Mouse (Mus musculus): ENCODE measurements around the gene Ehhadh. TPM values are rescaled to one million over a fixed set of nuclear protein-coding genes. Genes with fewer than 3 reads are reported as not detected.

Gene Ehhadh
- polyA plus RNA-seq (2014; fragmentation: Nextera tagmentation; extraction: Ambion mirVana), result 2.9 and 4.0 TPM in 2 replicates

GRCm38 (mm10) chr16:21787516-21788353 is at the start of gene Ehhadh:
Ehhadh (minus strand) TSS chr16:21787807.
- Histone ChIP-seq H3K36me3 (ENCODE audit: control insufficient read depth, insufficient read depth, low read length) (no peaks in the 10 kb centered on the region), H3K27me3 (ENCODE audit: control insufficient read depth, insufficient read depth, low read length) (no peaks in the 10 kb centered on the region), H3K4me1 (ENCODE audit: control insufficient read depth, insufficient read depth, low read length) (peaks cover 8% of the 10 kb centered on the region; the same call in 1 of the 2 replicates), H3K27ac (ENCODE audit: low read length) (no peak within 1 kb of the TSS), H3K4me3 (ENCODE audit: low read depth, low read length) (peak within 1 kb of the TSS; percentile 41), H3K9me3 (ENCODE audit: control insufficient read depth, low read depth, low read length) (no peaks in the 10 kb centered on the region), H3K4me2 (replicated peaks; ENCODE audit: low read depth, low read length) (peak within 1 kb of the TSS; percentile 57), H3K9ac (replicated peaks; ENCODE audit: low read depth, low read length) (peak within 1 kb of the TSS; percentile 41; the same call in 1 of the 2 replicates)
- WGBS, result 7% methylated on average over 28 of the region's 28 CpGs
- peak; percentile 92 for ATAC-seq (ENCODE audit: insufficient number of reproducible peaks, insufficient read depth, low FRiP score, low read depth)

GRCm38 (mm10) chr16:21836311-21837072 is 48.9 kb upstream of the Ehhadh start:
- Histone ChIP-seq H3K36me3 (ENCODE audit: control insufficient read depth, insufficient read depth, low read length) (no peaks in the 10 kb centered on the region), H3K9ac (replicated peaks; ENCODE audit: low read depth, low read length) (no peak overlapping the region), H3K9me3 (ENCODE audit: control insufficient read depth, low read depth, low read length) (no peaks in the 10 kb centered on the region), H3K27me3 (ENCODE audit: control insufficient read depth, insufficient read depth, low read length) (no peaks in the 10 kb centered on the region), H3K4me2 (replicated peaks; ENCODE audit: low read depth, low read length) (no peak overlapping the region), H3K27ac (ENCODE audit: low read length) (no peak overlapping the region), H3K4me1 (ENCODE audit: control insufficient read depth, insufficient read depth, low read length) (no peaks in the 10 kb centered on the region), H3K4me3 (ENCODE audit: low read depth, low read length) (no peak overlapping the region)
- whole genome bisulfite sequencing, result 47% methylated on average over 7 of the region's 7 CpGs
- ATAC-seq (ENCODE audit: insufficient number of reproducible peaks, insufficient read depth, low FRiP score, low read depth), result no peak

GRCm38 (mm10) chr16:21835584-21835931 is 48.0 kb upstream of the Ehhadh start:
- H3K9ac ChIP-seq (replicated peaks; ENCODE audit: low read depth, low read length), result no peak overlapping the region
- H3K4me1 ChIP-seq (ENCODE audit: control insufficient read depth, insufficient read depth, low read length), result no peaks in the 10 kb centered on the region
- H3K4me2 ChIP-seq (replicated peaks; ENCODE audit: low read depth, low read length), result no peak overlapping the region
- H3K27me3 ChIP-seq (ENCODE audit: control insufficient read depth, insufficient read depth, low read length), result no peaks in the 10 kb centered on the region
- WGBS, result 40% methylated on average over 7 of the region's 7 CpGs
- no peak overlapping the region for H3K4me3 ChIP-seq (ENCODE audit: low read depth, low read length)
- H3K27ac ChIP-seq (ENCODE audit: low read length), result no peak overlapping the region
- ATAC-seq (ENCODE audit: insufficient number of reproducible peaks, insufficient read depth, low FRiP score, low read depth), result no peak
- H3K36me3 ChIP-seq (ENCODE audit: control insufficient read depth, insufficient read depth, low read length), result no peaks in the 10 kb centered on the region
- H3K9me3 ChIP-seq (ENCODE audit: control insufficient read depth, low read depth, low read length), result no peaks in the 10 kb centered on the region

- WGBS, result 80% methylated on average over 8 of the region's 8 CpGs
- H3K27ac ChIP-seq (ENCODE audit: low read length), result no peak overlapping the region
- no peak overlapping the region for H3K9ac ChIP-seq (replicated peaks; ENCODE audit: low read depth, low read length)
- H3K9me3 ChIP-seq (ENCODE audit: control insufficient read depth, low read depth, low read length), result no peaks in the 10 kb centered on the region
- H3K4me3 ChIP-seq (ENCODE audit: low read depth, low read length), result no peak overlapping the region
- ATAC-seq (ENCODE audit: insufficient number of reproducible peaks, insufficient read depth, low FRiP score, low read depth), result no peak
- no peaks in the 10 kb centered on the region for H3K4me1 ChIP-seq (ENCODE audit: control insufficient read depth, insufficient read depth, low read length)
- no peak overlapping the region for H3K4me2 ChIP-seq (replicated peaks; ENCODE audit: low read depth, low read length)
- H3K27me3 ChIP-seq (ENCODE audit: control insufficient read depth, insufficient read depth, low read length), result no peaks in the 10 kb centered on the region
- H3K36me3 ChIP-seq (ENCODE audit: control insufficient read depth, insufficient read depth, low read length), result no peaks in the 10 kb centered on the region
These were observed 47.4 kb upstream of the Ehhadh start for GRCm38 (mm10) chr16:21834866-21835583.

GRCm38 (mm10) chr16:21833970-21834369 is 46.4 kb upstream of the Ehhadh start:
- Histone ChIP-seq H3K9ac (replicated peaks; ENCODE audit: low read depth, low read length) (no peak overlapping the region), H3K4me1 (ENCODE audit: control insufficient read depth, insufficient read depth, low read length) (no peaks in the 10 kb centered on the region), H3K4me3 (ENCODE audit: low read depth, low read length) (no peak overlapping the region), H3K36me3 (ENCODE audit: control insufficient read depth, insufficient read depth, low read length) (no peaks in the 10 kb centered on the region), H3K9me3 (ENCODE audit: control insufficient read depth, low read depth, low read length) (no peaks in the 10 kb centered on the region), H3K4me2 (replicated peaks; ENCODE audit: low read depth, low read length) (no peak overlapping the region), H3K27ac (ENCODE audit: low read length) (no peak overlapping the region), H3K27me3 (ENCODE audit: control insufficient read depth, insufficient read depth, low read length) (no peaks in the 10 kb centered on the region)
- ATAC-seq (ENCODE audit: insufficient number of reproducible peaks, insufficient read depth, low FRiP score, low read depth), result no peak
- WGBS, result 80% methylated on average over 10 of the region's 10 CpGs

- 69% methylated on average over 1 of the region's 1 CpGs for WGBS
- Histone ChIP-seq H3K4me3 (ENCODE audit: low read depth, low read length) (no peak overlapping the region), H3K9me3 (ENCODE audit: control insufficient read depth, low read depth, low read length) (no peaks in the 10 kb centered on the region), H3K9ac (replicated peaks; ENCODE audit: low read depth, low read length) (no peak overlapping the region), H3K27me3 (ENCODE audit: control insufficient read depth, insufficient read depth, low read length) (no peaks in the 10 kb centered on the region), H3K27ac (ENCODE audit: low read length) (no peak overlapping the region), H3K36me3 (ENCODE audit: control insufficient read depth, insufficient read depth, low read length) (no peaks in the 10 kb centered on the region), H3K4me1 (ENCODE audit: control insufficient read depth, insufficient read depth, low read length) (no peaks in the 10 kb centered on the region), H3K4me2 (replicated peaks; ENCODE audit: low read depth, low read length) (no peak overlapping the region)
- ATAC-seq (ENCODE audit: insufficient number of reproducible peaks, insufficient read depth, low FRiP score, low read depth), result no peak
These were observed 45.9 kb upstream of the Ehhadh start for GRCm38 (mm10) chr16:21833469-21833868.

- Histone ChIP-seq H3K9me3 (ENCODE audit: control insufficient read depth, low read depth, low read length) (no peaks in the 10 kb centered on the region), H3K27ac (ENCODE audit: low read length) (no peak overlapping the region), H3K4me2 (replicated peaks; ENCODE audit: low read depth, low read length) (no peak overlapping the region), H3K27me3 (ENCODE audit: control insufficient read depth, insufficient read depth, low read length) (no peaks in the 10 kb centered on the region), H3K9ac (replicated peaks; ENCODE audit: low read depth, low read length) (no peak overlapping the region), H3K36me3 (ENCODE audit: control insufficient read depth, insufficient read depth, low read length) (no peaks in the 10 kb centered on the region), H3K4me3 (ENCODE audit: low read depth, low read length) (no peak overlapping the region), H3K4me1 (ENCODE audit: control insufficient read depth, insufficient read depth, low read length) (no peaks in the 10 kb centered on the region)
- peak; percentile 85 for ATAC-seq (ENCODE audit: insufficient number of reproducible peaks, insufficient read depth, low FRiP score, low read depth)
- 39% methylated on average over 5 of the region's 5 CpGs for WGBS
These were observed 44.2 kb upstream of the Ehhadh start for GRCm38 (mm10) chr16:21831764-21832163.

- Histone ChIP-seq H3K4me2 (replicated peaks; ENCODE audit: low read depth, low read length) (no peak overlapping the region), H3K9me3 (ENCODE audit: control insufficient read depth, low read depth, low read length) (no peaks in the 10 kb centered on the region), H3K27me3 (ENCODE audit: control insufficient read depth, insufficient read depth, low read length) (no peaks in the 10 kb centered on the region), H3K9ac (replicated peaks; ENCODE audit: low read depth, low read length) (no peak overlapping the region), H3K36me3 (ENCODE audit: control insufficient read depth, insufficient read depth, low read length) (no peaks in the 10 kb centered on the region), H3K4me3 (ENCODE audit: low read depth, low read length) (no peak overlapping the region), H3K4me1 (ENCODE audit: control insufficient read depth, insufficient read depth, low read length) (no peaks in the 10 kb centered on the region), H3K27ac (ENCODE audit: low read length) (no peak overlapping the region)
- no peak for ATAC-seq (ENCODE audit: insufficient number of reproducible peaks, insufficient read depth, low FRiP score, low read depth)
- 45% methylated on average over 6 of the region's 6 CpGs for WGBS
These were observed 43.2 kb upstream of the Ehhadh start for GRCm38 (mm10) chr16:21830784-21831183.
